Mouse (Mus musculus): ENCODE measurements around the gene Atp11a.

GRCm38 (mm10) chr8:12743390-12743789 is 13.4 kb upstream of the Atp11a start:
- no peak for TF ChIP-seq POLR2A (IDR thresholded peaks at IDR 0.05; ENCODE audit: low read depth, low read length)
- TF ChIP-seq CTCF (IDR thresholded peaks at IDR 0.05; ENCODE audit: extremely low read depth, insufficient read depth, insufficient read length, insufficient replicate concordance): no peak

All from spleen, adult 2 months (tissue).